Mouse (Mus musculus) stomach, embryonic 16.5 days (tissue): ENCODE results near the gene Cmah. TPM values are rescaled to one million over a fixed set of nuclear protein-coding genes. Genes with fewer than 3 reads are reported as not detected.

Experiments used
- ATAC-seq: fragments of 200-750 bp; cut with Nextera tagmentation; 2 replicates; pipeline ENCODE4 v1.8.0; 2017; ENCODE audit warnings: moderate number of reproducible peaks, moderate TSS enrichment; ENCODE audit not compliant: insufficient read depth, low FRiP score
- H3K27ac ChIP-seq: fragments of 300-500 bp; sonication (generic); 2 replicates; pipeline ENCODE4 v1.5.1; 2014; ENCODE audit warnings: low read length
- H3K27me3 ChIP-seq: fragments of 300-500 bp; sonication (generic); 2 replicates; pipeline ENCODE4 v1.6.1; 2014; ENCODE audit warnings: low read length, control low read depth, mixed read lengths; ENCODE audit not compliant: control insufficient read depth, insufficient read depth
- H3K36me3 ChIP-seq: fragments of 300-500 bp; sonication (generic); 2 replicates; pipeline ENCODE4 v1.6.1; 2014; ENCODE audit warnings: low read length; ENCODE audit not compliant: control insufficient read depth, insufficient read depth
- H3K4me1 ChIP-seq: fragments of 300-500 bp; sonication (generic); 2 replicates; pipeline ENCODE4 v1.6.1; 2014; ENCODE audit warnings: low read length, control low read depth, mixed read lengths; ENCODE audit not compliant: control insufficient read depth, insufficient read depth
- H3K4me2 ChIP-seq: fragments of 300-500 bp; sonication (generic); 2 replicates; pipeline ENCODE4 v1.6.1; 2014; ENCODE audit warnings: low read depth, low read length, mixed read lengths
- H3K4me3 ChIP-seq: fragments of 300-500 bp; sonication (generic); replicated peaks from 2 replicates; pipeline ENCODE4 v1.5.1; 2014; ENCODE audit warnings: mild to moderate bottlenecking, low read length
- H3K9ac ChIP-seq: fragments of 300-500 bp; sonication (generic); 2 replicates; pipeline ENCODE4 v1.6.1; 2014; ENCODE audit warnings: low read length
- H3K9me3 ChIP-seq: fragments of 300-500 bp; sonication (generic); replicated peaks from 2 replicates; pipeline ENCODE4 v1.6.1; 2016; ENCODE audit warnings: low read length, control low read depth; ENCODE audit not compliant: control insufficient read depth
- WGBS: fragments of 180-500 bp; shearing (Covaris S2); extraction: QIAGEN DNeasy Blood & Tissue Kit; methylation state at CpG from one replicate; pipeline ENCODE4 v1.1.7; 2014; 5-methylcytosine and 5-hydroxymethylcytosine counted together
- polyA plus RNA-seq: library from polyadenylated mRNA; unstranded; fragments of >200 nt; fragmentation: Nextera tagmentation; extraction: Ambion mirVana; gene quantifications from 2 replicates; pipeline ENCODE4 v1.2.1, GENCODE M21; 2015

Cmah gene
- 0.60 and 0.83 TPM in 2 replicates for polyA plus RNA-seq

- H3K4me3 ChIP-seq, result no peak within 1 kb of the TSS
- no peak within 1 kb of the TSS for H3K27ac ChIP-seq
- no peak for ATAC-seq
- no peaks in the 10 kb centered on the region for H3K4me1 ChIP-seq
- H3K36me3 ChIP-seq, result no peaks in the 10 kb centered on the region
- no peaks in the 10 kb centered on the region for H3K27me3 ChIP-seq
- H3K9ac ChIP-seq, result no peak within 1 kb of the TSS
- no peaks in the 10 kb centered on the region for H3K9me3 ChIP-seq
- WGBS, result 77% methylated on average over 5 of the region's 5 CpGs
- no peak within 1 kb of the TSS for H3K4me2 ChIP-seq
These were observed at the start of gene Cmah for GRCm38 (mm10) chr13:24327201-24327600. TSS of gene Cmah (plus strand) at chr13:24327404.

GRCm38 (mm10) chr13:24279407-24279761, 47.8 kb upstream of the Cmah start:
- no peaks in the 10 kb centered on the region for H3K27me3 ChIP-seq
- no peak for ATAC-seq

GRCm38 (mm10) chr13:24279762-24280438, 47.3 kb upstream of the Cmah start:
- Histone ChIP-seq H3K4me1 (peaks cover 5% of the 10 kb centered on the region; the same call in 1 of the 2 replicates), H3K4me3 (peak overlapping the region; percentile 80), H3K36me3 (no peaks in the 10 kb centered on the region), H3K27ac (peak overlapping the region; percentile 94; the same call in 1 of the 2 replicates), H3K27me3 (no peaks in the 10 kb centered on the region), H3K4me2 (peak overlapping the region; percentile 78), H3K9ac (peak overlapping the region; percentile 90), H3K9me3 (no peaks in the 10 kb centered on the region)
- WGBS, result 2% methylated on average over 21 of the region's 21 CpGs
- ATAC-seq, result no peak

More at GRCm38 (mm10) chr13:24279407-24279761, 47.8 kb upstream of the Cmah start:
- no peaks in the 10 kb centered on the region for H3K9me3 ChIP-seq
- H3K4me3 ChIP-seq, result peak overlapping the region; percentile 80
- 0 out of 2 replicates have a peak overlapping the region, but pooled peaks have one; percentile 25 for H3K27ac ChIP-seq
- H3K36me3 ChIP-seq, result no peaks in the 10 kb centered on the region
- peak overlapping the region; percentile 78 for H3K4me2 ChIP-seq
- WGBS, result 43% methylated on average over 11 of the region's 11 CpGs
- peaks cover 5% of the 10 kb centered on the region; the same call in 1 of the 2 replicates for H3K4me1 ChIP-seq
- peak overlapping the region; percentile 90; the same call in 1 of the 2 replicates for H3K9ac ChIP-seq

- Histone ChIP-seq H3K9ac (peak within 1 kb of the TSS; percentile 90), H3K27me3 (no peaks in the 10 kb centered on the region), H3K27ac (peak within 1 kb of the TSS; percentile 94), H3K36me3 (no peaks in the 10 kb centered on the region), H3K4me2 (peak within 1 kb of the TSS; percentile 78), H3K4me1 (peaks cover 5% of the 10 kb centered on the region; the same call in 1 of the 2 replicates), H3K4me3 (peak within 1 kb of the TSS; percentile 80), H3K9me3 (no peaks in the 10 kb centered on the region)
- peak; percentile 98 for ATAC-seq
- under 1% methylated on average over 96 of the region's 96 CpGs for WGBS
These were observed 46.5 kb upstream of the Cmah start, which contains the start of gene Carmil1 for GRCm38 (mm10) chr13:24280439-24281431. TSS of gene Carmil1 (minus strand) at chr13:24280795.

GRCm38 (mm10) chr13:24287381-24287780, 39.8 kb upstream of the Cmah start:
- Histone ChIP-seq H3K36me3 (no peaks in the 10 kb centered on the region), H3K4me3 (no peak overlapping the region), H3K27me3 (no peaks in the 10 kb centered on the region), H3K9me3 (no peaks in the 10 kb centered on the region), H3K9ac (no peak overlapping the region), H3K4me1 (no peaks in the 10 kb centered on the region), H3K4me2 (no peak overlapping the region), H3K27ac (no peak overlapping the region)
- WGBS, result 87% methylated on average over 2 of the region's 2 CpGs
- no peak for ATAC-seq

GRCm38 (mm10) chr13:24297252-24297651, 30.0 kb upstream of the Cmah start:
- no peak overlapping the region for H3K27ac ChIP-seq
- no peaks in the 10 kb centered on the region for H3K27me3 ChIP-seq
- no peak for ATAC-seq
- H3K36me3 ChIP-seq, result no peaks in the 10 kb centered on the region
- H3K9ac ChIP-seq, result no peak overlapping the region
- H3K4me2 ChIP-seq, result no peak overlapping the region
- no peak overlapping the region for H3K4me3 ChIP-seq
- H3K9me3 ChIP-seq, result no peaks in the 10 kb centered on the region
- no peaks in the 10 kb centered on the region for H3K4me1 ChIP-seq
- WGBS, result 13% methylated on average over 4 of the region's 4 CpGs

GRCm38 (mm10) chr13:24305486-24305885, 21.7 kb upstream of the Cmah start:
- ATAC-seq, result no peak
- Histone ChIP-seq H3K36me3 (no peaks in the 10 kb centered on the region), H3K27ac (no peak overlapping the region), H3K9ac (no peak overlapping the region), H3K4me1 (no peaks in the 10 kb centered on the region), H3K27me3 (no peaks in the 10 kb centered on the region), H3K9me3 (no peaks in the 10 kb centered on the region), H3K4me3 (no peak overlapping the region), H3K4me2 (no peak overlapping the region)
- 78% methylated on average over 4 of the region's 4 CpGs for WGBS

- Histone ChIP-seq H3K4me1 (no peaks in the 10 kb centered on the region), H3K27me3 (no peaks in the 10 kb centered on the region), H3K36me3 (no peaks in the 10 kb centered on the region), H3K9me3 (no peaks in the 10 kb centered on the region), H3K4me2 (no peak overlapping the region), H3K4me3 (no peak overlapping the region), H3K9ac (no peak overlapping the region), H3K27ac (no peak overlapping the region)
- 45% methylated on average over 4 of the region's 4 CpGs for WGBS
- ATAC-seq, result no peak
These were observed 21.0 kb upstream of the Cmah start for GRCm38 (mm10) chr13:24306248-24306647.
